Mouse (Mus musculus) stomach, postnatal 0 days (tissue): ENCODE data around the gene Hoxb4.

Experiments used
- CTCF ChIP-seq: IDR thresholded peaks from 2 replicates; pipeline ENCODE4 v1.5.1; 2016; ENCODE audit warnings: antibody characterized with exemption, low read depth, mild to moderate bottlenecking, moderate library complexity
- EP300 ChIP-seq: optimal IDR thresholded peaks from 2 replicates; pipeline ENCODE3; 2016; ENCODE audit warnings: antibody characterized with exemption

- TF ChIP-seq EP300 (no peak), CTCF (no peak)
Observed at GRCm38 (mm10) chr11:96365441-96366091, 47.5 kb downstream of the Hoxb4 start, which contains the start of gene Hoxb1.
